Mouse (Mus musculus) liver, postnatal 0 days (tissue): ENCODE measurements around the gene Wdr75. TPM values are rescaled to one million over a fixed set of nuclear protein-coding genes. Genes with fewer than 3 reads are reported as not detected.
A peak's percentile ranks its signal among the peaks of the same experiment; 100 is the strongest.

Experiments used
- ATAC-seq: fragments of 200-750 bp; cut with Nextera tagmentation; 2 replicates; pipeline ENCODE4 v1.8.0; 2017; ENCODE audit warnings: mild to moderate bottlenecking, moderate library complexity
- DNase-seq: peaks from one replicate; pipeline ENCODE4 v3.0.0-alpha.2; 2016
- H3K27ac ChIP-seq: fragments of 300-500 bp; sonication (generic); 2 replicates; pipeline ENCODE4 v1.5.1; 2014; ENCODE audit warnings: antibody characterized with exemption, moderate library complexity, mild to moderate bottlenecking, low read depth
- H3K27me3 ChIP-seq: fragments of 300-500 bp; sonication (generic); 2 replicates; pipeline ENCODE4 v1.6.1; 2014; ENCODE audit warnings: low read length, control low read depth, mixed read lengths; ENCODE audit not compliant: insufficient read depth
- H3K36me3 ChIP-seq: fragments of 300-500 bp; sonication (generic); replicated peaks from 2 replicates; pipeline ENCODE4 v1.6.1; 2014; ENCODE audit warnings: mild to moderate bottlenecking, control low read depth, low read length, moderate library complexity, mixed read lengths; ENCODE audit not compliant: insufficient read depth
- H3K4me1 ChIP-seq: fragments of 300-500 bp; sonication (generic); 2 replicates; pipeline ENCODE4 v1.6.1; 2014; ENCODE audit warnings: antibody characterized with exemption, mild to moderate bottlenecking, control low read depth; ENCODE audit not compliant: insufficient read depth
- H3K4me2 ChIP-seq: fragments of 300-500 bp; sonication (generic); 2 replicates; pipeline ENCODE4 v1.6.1; 2014; ENCODE audit warnings: low read depth, mild to moderate bottlenecking, low read length, moderate library complexity, mixed read lengths
- H3K4me3 ChIP-seq: fragments of 300-500 bp; sonication (generic); 2 replicates; pipeline ENCODE4 v1.5.1; 2014; ENCODE audit warnings: low read depth, low read length
- H3K9ac ChIP-seq: fragments of 300-500 bp; sonication (generic); replicated peaks from 2 replicates; pipeline ENCODE4 v1.6.1; 2014; ENCODE audit warnings: mild to moderate bottlenecking, moderate library complexity
- H3K9me3 ChIP-seq: fragments of 300-500 bp; sonication (generic); 2 replicates; pipeline ENCODE4 v1.6.1; 2016; ENCODE audit warnings: mild to moderate bottlenecking, control low read depth, low read length, mixed read lengths
- CTCF ChIP-seq: sonication (generic); IDR thresholded peaks from 2 replicates; pipeline ENCODE4 v1.5.1; 2016; ENCODE audit warnings: antibody characterized with exemption, low read depth
- EP300 ChIP-seq: IDR thresholded peaks from 2 replicates; pipeline ENCODE4 v1.6.1; 2016; ENCODE audit warnings: antibody characterized with exemption, low read depth, mild to moderate bottlenecking
- WGBS: fragments of 180-500 bp; shearing (Covaris S2); extraction: QIAGEN DNeasy Blood & Tissue Kit; methylation state at CpG from one replicate; pipeline ENCODE4 v1.1.7; 2014; ENCODE audit not compliant: insufficient replicate concordance; 5-methylcytosine and 5-hydroxymethylcytosine counted together
- polyA plus RNA-seq: library from polyadenylated mRNA; unstranded; fragments of >200 nt; fragmentation: Nextera tagmentation; extraction: Ambion mirVana; gene quantifications from 2 replicates; pipeline ENCODE4 v1.2.1, GENCODE M21; 2015

Wdr75 gene
- polyA plus RNA-seq, 1 experiment from 2014 or later = 22.3 TPM

DNA sequence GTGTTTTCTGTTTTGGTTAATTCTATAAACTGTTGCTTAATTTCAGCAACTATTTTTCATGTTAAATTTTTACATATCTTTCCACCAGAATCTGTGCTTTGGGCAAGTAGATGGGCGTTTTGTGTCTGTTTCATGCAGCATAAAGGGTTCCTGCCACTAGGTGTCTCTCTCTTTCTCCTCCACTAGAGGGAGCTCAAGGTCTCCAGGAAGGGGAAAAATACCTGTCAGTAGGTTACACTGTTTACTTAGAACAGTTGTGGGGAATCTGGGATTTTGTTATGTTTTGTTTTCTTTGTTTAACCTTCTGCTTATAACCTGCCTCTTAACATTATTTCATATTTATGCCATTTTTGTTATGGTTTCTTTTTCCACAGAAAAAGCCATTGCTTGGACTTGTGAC lies 21.9 kb downstream of the Wdr75 start:
- Histone ChIP-seq H3K4me2 (no peak overlapping the region), H3K27me3 (no peaks in the 10 kb centered on the region), H3K27ac (no peak overlapping the region), H3K9me3 (no peaks in the 10 kb centered on the region), H3K4me3 (no peak overlapping the region), H3K4me1 (no peaks in the 10 kb centered on the region), H3K36me3 (peaks cover 38% of the 10 kb centered on the region), H3K9ac (no peak overlapping the region)
- no peak for ATAC-seq
- TF ChIP-seq CTCF (peak; percentile 95), EP300 (no peak)
- WGBS = 24% methylated on average over 1 of the region's 1 CpGs
- DNase-seq = no peak

DNA sequence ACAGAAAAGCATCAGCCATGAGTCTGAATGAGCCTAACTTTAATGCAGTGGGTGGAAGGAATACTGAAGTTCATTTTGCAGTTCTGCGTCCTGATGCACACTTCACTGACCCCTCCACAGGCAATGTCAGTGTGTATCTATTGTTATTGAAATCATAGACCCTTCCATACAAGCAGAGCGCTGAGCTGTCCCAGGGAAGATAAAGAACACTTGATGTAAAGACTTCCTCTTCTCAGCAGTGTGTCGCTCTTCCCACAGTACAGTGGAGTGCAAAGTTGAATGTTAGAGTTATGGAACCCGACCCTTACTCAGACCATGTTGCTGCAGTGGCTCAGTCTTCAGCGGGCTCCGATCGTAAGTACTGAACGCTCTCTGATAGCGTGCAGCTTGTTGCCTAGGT lies 23.6 kb downstream of the Wdr75 start:
- Histone ChIP-seq H3K9ac (no peak overlapping the region), H3K27me3 (no peaks in the 10 kb centered on the region), H3K27ac (no peak overlapping the region), H3K4me1 (no peaks in the 10 kb centered on the region), H3K9me3 (no peaks in the 10 kb centered on the region), H3K4me2 (no peak overlapping the region), H3K36me3 (peaks cover 34% of the 10 kb centered on the region), H3K4me3 (no peak overlapping the region)
- WGBS = 92% methylated on average over 9 of the region's 9 CpGs
- TF ChIP-seq EP300 = no peak
- DNase-seq (no peak), ATAC-seq (no peak)

DNA sequence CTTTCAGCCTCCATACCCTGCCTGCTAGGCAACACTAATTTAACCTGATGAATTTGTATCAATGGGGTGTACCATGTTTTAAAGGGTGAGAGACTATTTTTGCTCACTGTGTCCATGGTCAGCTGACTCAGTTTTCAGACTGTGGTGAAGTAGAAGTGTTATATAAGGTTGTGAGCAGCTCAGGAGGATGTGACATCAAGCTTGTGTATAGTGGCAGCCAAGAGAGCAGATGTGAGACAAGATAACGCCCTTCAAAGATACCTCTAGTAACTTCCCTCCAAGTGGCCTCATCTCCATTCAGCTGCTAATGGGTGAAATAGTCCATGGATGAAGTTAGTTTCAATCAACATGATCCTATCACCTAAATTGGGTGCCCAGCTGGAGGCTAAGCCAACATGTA lies 29.5 kb downstream of the Wdr75 start:
- DNase-seq = no peak
- WGBS = 68% methylated on average over 1 of the region's 1 CpGs

DNA sequence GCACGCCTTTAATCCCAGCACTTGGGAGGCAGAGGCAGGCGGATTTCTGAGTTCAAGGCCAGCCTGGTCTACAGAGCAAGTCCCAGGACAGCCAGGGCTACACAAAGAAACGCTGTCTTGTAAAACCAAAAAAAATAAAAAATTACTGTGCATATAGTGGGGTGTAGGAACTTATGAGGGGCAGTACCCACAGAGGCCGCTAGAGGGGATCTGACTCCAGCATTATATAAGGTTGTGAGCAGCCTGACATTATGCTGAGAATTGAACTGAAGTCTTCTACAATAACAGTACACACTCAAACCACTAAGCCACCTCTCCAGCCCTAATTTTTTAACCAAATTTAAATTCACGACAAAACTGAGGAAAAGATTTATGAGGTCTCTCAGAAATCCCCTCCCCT lies 30.2 kb downstream of the Wdr75 start:
- DNase-seq = peak; percentile 73
- Histone ChIP-seq H3K9me3 (no peaks in the 10 kb centered on the region), H3K27ac (no peak overlapping the region), H3K4me3 (no peak overlapping the region), H3K4me2 (no peak overlapping the region), H3K27me3 (no peaks in the 10 kb centered on the region), H3K4me1 (no peaks in the 10 kb centered on the region), H3K36me3 (peaks cover 7% of the 10 kb centered on the region), H3K9ac (no peak overlapping the region)
- ATAC-seq = peak; percentile 74
- TF ChIP-seq EP300 = no peak
- TF ChIP-seq CTCF = peak; percentile 86
- 53% methylated on average over 5 of the region's 5 CpGs for WGBS

More for the DNA sequence above, 29.5 kb downstream of the Wdr75 start:
- Histone ChIP-seq H3K36me3 (peaks cover 8% of the 10 kb centered on the region), H3K4me3 (no peak overlapping the region), H3K4me1 (no peaks in the 10 kb centered on the region), H3K27ac (no peak overlapping the region), H3K9ac (no peak overlapping the region), H3K4me2 (no peak overlapping the region), H3K27me3 (no peaks in the 10 kb centered on the region), H3K9me3 (no peaks in the 10 kb centered on the region)
- TF ChIP-seq EP300 (no peak), CTCF (no peak)
- ATAC-seq = peak; percentile 48

DNA sequence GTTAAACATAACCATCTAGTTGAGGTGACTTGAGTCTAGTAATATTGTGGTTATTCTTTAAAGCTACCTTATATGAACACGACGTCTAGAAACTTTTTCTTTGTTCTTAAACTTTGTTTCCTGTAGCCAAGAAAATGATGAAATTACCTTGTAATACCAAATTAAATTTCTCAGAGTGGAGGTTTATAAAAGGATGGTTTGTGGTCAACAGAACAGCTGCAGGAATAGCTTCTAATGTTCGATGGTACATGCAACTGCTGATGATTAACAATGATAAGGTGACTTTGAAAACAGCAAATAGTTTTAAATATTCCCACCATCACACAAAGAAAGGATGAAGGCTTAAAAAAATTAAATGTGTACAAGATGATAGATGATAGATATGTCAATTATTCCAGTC lies 30.7 kb downstream of the Wdr75 start:
- H3K4me2 ChIP-seq = no peak overlapping the region
- no peak for TF ChIP-seq EP300
- no peak for TF ChIP-seq CTCF
- 84% methylated on average over 3 of the region's 3 CpGs for WGBS

DNA sequence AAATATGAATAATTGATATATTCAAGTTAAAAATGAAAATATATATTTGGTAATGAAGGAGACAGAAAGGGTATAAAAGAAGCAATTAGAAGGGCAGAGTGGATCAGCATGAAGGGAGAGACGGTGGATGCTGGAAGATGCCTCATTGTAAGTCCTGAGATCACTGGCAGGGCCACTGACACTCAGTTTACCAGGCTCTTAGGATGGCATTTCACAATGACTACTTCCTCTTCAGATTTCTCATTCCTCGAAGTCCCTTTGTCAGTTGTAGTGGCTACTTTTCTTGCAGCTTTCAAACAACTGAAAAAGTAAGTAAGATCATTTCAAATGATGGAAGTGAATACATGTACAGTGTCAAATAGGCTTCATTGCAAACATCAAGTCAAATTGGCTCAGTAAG lies 31.2 kb downstream of the Wdr75 start:
- no peak overlapping the region for H3K27ac ChIP-seq
- no peaks in the 10 kb centered on the region for H3K9me3 ChIP-seq
- WGBS = 59% methylated on average over 2 of the region's 2 CpGs
- no peaks in the 10 kb centered on the region for H3K27me3 ChIP-seq
- no peak overlapping the region for H3K9ac ChIP-seq
- H3K4me3 ChIP-seq = no peak overlapping the region
- no peak overlapping the region for H3K4me2 ChIP-seq
- no peaks in the 10 kb centered on the region for H3K4me1 ChIP-seq
- TF ChIP-seq EP300 (no peak), CTCF (no peak)
- ATAC-seq (no peak), DNase-seq (no peak)
- H3K36me3 ChIP-seq = peaks cover 5% of the 10 kb centered on the region

More for the DNA sequence above, 30.7 kb downstream of the Wdr75 start:
- no peak overlapping the region for H3K4me3 ChIP-seq
- H3K4me1 ChIP-seq = no peaks in the 10 kb centered on the region
- H3K9ac ChIP-seq = no peak overlapping the region
- H3K9me3 ChIP-seq = no peaks in the 10 kb centered on the region
- H3K36me3 ChIP-seq = peaks cover 5% of the 10 kb centered on the region
- no peaks in the 10 kb centered on the region for H3K27me3 ChIP-seq
- DNase-seq (no peak), ATAC-seq (no peak)
- no peak overlapping the region for H3K27ac ChIP-seq

DNA sequence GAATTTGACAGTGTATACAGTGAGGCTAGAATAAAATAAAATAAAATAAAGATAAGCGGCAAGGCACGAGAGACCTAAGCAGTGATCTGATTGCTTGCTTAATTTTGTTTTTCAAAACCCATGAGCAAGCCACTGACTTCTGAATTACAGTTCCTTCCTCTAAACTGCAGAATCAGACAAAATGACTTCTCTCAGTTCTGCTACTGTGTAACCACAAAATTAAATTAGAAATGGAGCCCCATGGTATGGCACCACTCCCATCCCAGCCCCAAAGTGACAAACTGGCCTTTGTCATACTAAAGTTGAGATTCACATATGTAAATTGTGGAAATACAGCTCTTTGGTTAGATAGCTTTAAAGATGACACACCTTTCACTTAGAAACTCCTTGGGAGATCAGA lies 31.8 kb downstream of the Wdr75 start:
- H3K36me3 ChIP-seq = peaks cover 5% of the 10 kb centered on the region
- H3K4me2 ChIP-seq = no peak overlapping the region
- ATAC-seq (no peak), DNase-seq (no peak)
- no peaks in the 10 kb centered on the region for H3K27me3 ChIP-seq
- H3K4me1 ChIP-seq = no peaks in the 10 kb centered on the region
- no peaks in the 10 kb centered on the region for H3K9me3 ChIP-seq
- no peak overlapping the region for H3K27ac ChIP-seq
- no peak overlapping the region for H3K9ac ChIP-seq
- WGBS = 70% methylated on average over 2 of the region's 2 CpGs
- H3K4me3 ChIP-seq = no peak overlapping the region
- no peak for TF ChIP-seq EP300
- TF ChIP-seq CTCF = no peak
